Mouse (Mus musculus) kidney, adult 2 months (tissue): Measurements from ENCODE around the gene Zfp85.
"Not testable (repeated sequence)": the region's sequence is repeated elsewhere in the genome, so short reads cannot be mapped to it uniquely, and the experiment has no call there.

ENCODE experiments used
- CTCF ChIP-seq: fragments of 200-500 bp; conservative IDR thresholded peaks from 2 replicates; pipeline ENCODE4 v1.5.1; 2011; ENCODE audit warnings: low read depth, mild to moderate bottlenecking, control low read depth, low read length, moderate library complexity, mixed read lengths; ENCODE audit not compliant: insufficient read depth, insufficient read length
- POLR2A ChIP-seq: fragments of 200-500 bp; IDR thresholded peaks from one replicate; pipeline ENCODE4 v1.6.1; 2011; ENCODE audit warnings: low read depth, low read length, control low read depth

- not testable (repeated sequence) for TF ChIP-seq POLR2A, CTCF
Measured at GRCm38 (mm10) chr13:67734391-67734790, 20.6 kb downstream of the Zfp85 start.
